Mouse (Mus musculus) lung, postnatal 14 days (tissue): ENCODE data around the gene Dcpp1.
"Not testable (repeated sequence)": the region's sequence is repeated elsewhere in the genome, so short reads cannot be mapped to it uniquely, and the experiment has no call there.

Experiments used
- DNase-seq: peaks from one replicate; pipeline ENCODE4 v3.0.0; 2021

The Dcpp1 gene

GRCm38 (mm10) chr17:23880576-23880975 is at the start of gene Dcpp1, which contains the start of gene Dcpp2:
Dcpp1 (plus strand) TSS chr17:23880876.
Dcpp2 (plus strand) TSS chr17:23880880.
- DNase-seq: not testable (repeated sequence)

- no peak for DNase-seq
These were observed 49.5 kb upstream of the Dcpp1 start for GRCm38 (mm10) chr17:23831201-23831600.

- no peak for DNase-seq
These were observed 44.6 kb upstream of the Dcpp1 start, which contains the start of gene Prss33 for GRCm38 (mm10) chr17:23836006-23836575. Prss33 (minus strand) TSS chr17:23836056.

- DNase-seq: peak; percentile 80
These were observed 39.5 kb upstream of the Dcpp1 start for GRCm38 (mm10) chr17:23841145-23841544.

- DNase-seq: peak; percentile 30
These were observed 37.4 kb upstream of the Dcpp1 start for GRCm38 (mm10) chr17:23843141-23843811.

- peak; percentile 73 for DNase-seq
These were observed 36.8 kb upstream of the Dcpp1 start, which contains the start of the genes Prss32 and Prss41 for GRCm38 (mm10) chr17:23843812-23844273. Prss32 (plus strand) TSS chr17:23843855. Prss41 (minus strand) TSS chr17:23844172.

GRCm38 (mm10) chr17:23850028-23850427 is 30.6 kb upstream of the Dcpp1 start:
- DNase-seq: no peak

- peak; percentile 78 for DNase-seq
These were observed 29.6 kb upstream of the Dcpp1 start for GRCm38 (mm10) chr17:23850853-23851749.

GRCm38 (mm10) chr17:23853292-23853691 is 27.4 kb upstream of the Dcpp1 start:
- DNase-seq: peak; percentile 66

- DNase-seq: no peak
These were observed 26.4 kb upstream of the Dcpp1 start for GRCm38 (mm10) chr17:23854229-23854765.

- no peak for DNase-seq
These were observed 23.5 kb upstream of the Dcpp1 start for GRCm38 (mm10) chr17:23857193-23857592.

GRCm38 (mm10) chr17:23857913-23858312 is 22.8 kb upstream of the Dcpp1 start:
- no peak for DNase-seq

- no peak for DNase-seq
These were observed 17.8 kb upstream of the Dcpp1 start for GRCm38 (mm10) chr17:23862926-23863325.

GRCm38 (mm10) chr17:23867756-23868155 is 12.9 kb upstream of the Dcpp1 start, which contains the start of gene Prss21:
Prss21 (plus strand) TSS chr17:23868056.
- DNase-seq: no peak

GRCm38 (mm10) chr17:23868513-23868912 is 12.2 kb upstream of the Dcpp1 start:
- no peak for DNase-seq

- peak; percentile 70 for DNase-seq
These were observed 6.5 kb upstream of the Dcpp1 start for GRCm38 (mm10) chr17:23873884-23874856.

GRCm38 (mm10) chr17:23876741-23877140 is 3.9 kb upstream of the Dcpp1 start:
- DNase-seq: no peak

- DNase-seq: no peak
These were observed 3.5 kb upstream of the Dcpp1 start for GRCm38 (mm10) chr17:23877166-23877565.

- not testable (repeated sequence) for DNase-seq
These were observed 36.5 kb downstream of the Dcpp1 start, which contains the start of gene Dcpp3 for GRCm38 (mm10) chr17:23917158-23917557. Dcpp3 (plus strand) TSS chr17:23917458.

- DNase-seq: peak; percentile 88
These were observed 43.9 kb downstream of the Dcpp1 start for GRCm38 (mm10) chr17:23924531-23925007.

- peak; percentile 56 for DNase-seq
These were observed 44.4 kb downstream of the Dcpp1 start for GRCm38 (mm10) chr17:23925090-23925493.
